Mouse (Mus musculus): ENCODE data around the gene Atrip. TPM values are rescaled to one million over a fixed set of nuclear protein-coding genes. Genes with fewer than 3 reads are reported as not detected.
A peak's percentile ranks its signal among the peaks of the same experiment; 100 is the strongest.

Gene Atrip
- total RNA-seq, 2 experiments from 2014 or later = 8.0 to 8.5 TPM

DNA sequence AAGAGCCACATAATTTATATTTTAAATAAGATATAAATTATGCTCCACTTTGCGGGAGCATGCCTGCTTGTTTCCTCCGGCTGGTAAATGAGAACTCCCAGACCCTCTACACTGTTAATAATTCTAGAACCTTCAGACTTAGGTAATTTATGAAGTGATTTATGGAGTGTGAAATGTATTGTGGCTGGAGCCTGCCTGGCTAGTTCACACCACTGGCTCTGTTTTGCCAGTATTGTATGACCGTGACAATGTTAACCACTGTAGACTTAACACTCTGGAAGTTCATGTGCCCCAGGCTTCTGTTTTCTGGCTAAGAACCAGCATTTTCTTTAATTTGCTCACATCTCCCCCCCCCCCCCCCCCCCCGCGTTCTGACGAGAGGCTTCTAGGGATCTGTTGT lies 33.4 kb upstream of the Atrip start:
- DNase-seq = no peak
- Histone ChIP-seq H3K4me3 (no peak overlapping the region), H3K27ac (no peak overlapping the region)
- intact Hi-C loops (cut with DNase I) = no loop called here
- no peak for TF ChIP-seq CTCF (IDR thresholded peaks at IDR 0.05)

- intact Hi-C loops (cut with DNase I) = no loop called here
These were observed 31.7 kb upstream of the Atrip start for GRCm38 (mm10) chr9:109105648-109106047.

DNA sequence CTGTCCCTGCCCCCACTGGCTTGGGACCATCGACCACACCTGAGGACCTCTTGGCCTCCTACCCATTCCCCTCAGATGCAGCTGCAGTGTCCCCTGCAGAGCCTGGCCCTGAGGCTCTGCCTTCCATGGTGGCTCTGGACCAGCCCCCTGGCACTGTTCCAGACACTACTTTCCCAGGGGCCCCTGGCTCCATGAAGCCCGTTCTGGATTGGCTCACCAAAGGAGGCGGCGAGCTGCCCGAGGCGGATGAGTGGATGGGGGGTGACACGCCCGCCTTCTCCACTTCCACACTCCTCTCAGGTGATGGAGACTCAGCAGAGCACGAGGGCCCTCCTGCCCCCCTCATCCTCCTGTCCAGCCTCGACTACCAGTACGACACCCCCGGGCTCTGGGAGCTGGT lies 31.1 kb upstream of the Atrip start:
- no peak overlapping the region for H3K4me3 ChIP-seq
- peak; percentile 22 for DNase-seq
- H3K27ac ChIP-seq = no peak overlapping the region
- intact Hi-C loops (cut with DNase I) = no loop called here
- TF ChIP-seq CTCF (IDR thresholded peaks at IDR 0.05) = no peak

More at GRCm38 (mm10) chr9:109105648-109106047, 31.7 kb upstream of the Atrip start:
- no peak overlapping the region for H3K4me3 ChIP-seq
- no peak overlapping the region for H3K27ac ChIP-seq
- DNase-seq = peak; percentile 15
- TF ChIP-seq CTCF (IDR thresholded peaks at IDR 0.05) = no peak

GRCm38 (mm10) chr9:109104083-109104482 lies 30.2 kb upstream of the Atrip start:
- no peak for DNase-seq
- intact Hi-C loops (cut with DNase I) = no loop called here
- no peak for TF ChIP-seq CTCF (IDR thresholded peaks at IDR 0.05)
- Histone ChIP-seq H3K4me3 (no peak overlapping the region), H3K27ac (no peak overlapping the region)

- DNase-seq = no peak
- intact Hi-C loops (cut with DNase I) = no loop called here
- Histone ChIP-seq H3K4me3 (no peak overlapping the region), H3K27ac (no peak overlapping the region)
- TF ChIP-seq CTCF (IDR thresholded peaks at IDR 0.05) = no peak
These were observed 29.3 kb upstream of the Atrip start for GRCm38 (mm10) chr9:109103250-109103649.

DNA sequence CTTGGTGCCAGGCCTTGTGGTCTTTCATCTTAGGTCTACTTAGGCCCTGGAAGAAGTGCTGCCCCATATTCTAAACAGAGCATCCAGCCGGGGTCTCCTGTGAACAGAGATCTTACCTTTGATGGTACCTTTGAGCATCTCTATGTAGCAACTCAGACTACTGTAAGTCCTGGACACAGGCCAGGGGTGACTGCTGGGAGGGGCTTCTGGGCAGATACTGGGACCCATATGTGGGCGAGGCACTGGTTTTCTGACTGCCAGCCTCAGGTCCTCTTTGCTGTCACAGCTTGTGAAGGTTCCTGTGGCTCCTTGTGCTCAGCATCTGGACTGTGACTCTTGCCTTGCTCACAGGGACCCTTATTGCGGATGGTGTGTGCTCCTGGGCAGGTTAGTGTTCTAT lies 28.6 kb upstream of the Atrip start:
- no peak for TF ChIP-seq CTCF (IDR thresholded peaks at IDR 0.05)
- no peak for DNase-seq
- H3K27ac ChIP-seq = no peak overlapping the region

DNA sequence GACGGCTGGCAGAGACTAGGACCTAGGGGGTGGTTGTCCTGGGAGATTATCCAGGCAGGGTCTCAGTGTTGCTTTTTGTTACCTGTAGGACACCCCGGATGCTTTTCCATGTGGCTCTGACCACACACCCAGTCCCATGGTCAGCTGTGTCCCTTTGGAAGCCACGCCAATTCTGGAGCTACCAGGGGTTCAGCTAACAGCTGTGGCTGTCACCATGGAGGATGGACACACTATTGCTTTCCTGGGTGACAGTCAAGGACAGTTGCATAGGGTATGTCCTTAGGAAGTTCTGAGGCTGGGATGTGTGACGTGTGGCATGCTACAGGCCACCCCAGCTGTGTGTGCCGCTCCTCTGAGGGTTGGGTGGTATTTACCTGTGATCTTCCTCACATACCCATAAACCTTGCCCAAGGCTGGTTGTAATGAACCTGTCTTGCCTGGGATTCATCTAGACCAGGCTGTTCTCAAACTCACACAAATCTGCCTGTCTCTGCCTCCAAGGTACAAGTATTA lies 28.1 kb upstream of the Atrip start:
- Histone ChIP-seq H3K27ac (no peak overlapping the region), H3K4me3 (no peak overlapping the region)
- intact Hi-C loops (cut with DNase I) = no loop called here
- TF ChIP-seq CTCF (IDR thresholded peaks at IDR 0.05) = no peak
- DNase-seq = no peak

More for the DNA sequence above, 28.6 kb upstream of the Atrip start:
- no peak overlapping the region for H3K4me3 ChIP-seq
- intact Hi-C loops (cut with DNase I) = no loop called here

GRCm38 (mm10) chr9:109100307-109100928 lies 26.5 kb upstream of the Atrip start:
- no peak for TF ChIP-seq CTCF (IDR thresholded peaks at IDR 0.05)
- no peak overlapping the region for H3K27ac ChIP-seq
- no peak for DNase-seq
- intact Hi-C loops (cut with DNase I) = no loop called here
- no peak overlapping the region for H3K4me3 ChIP-seq

GRCm38 (mm10) chr9:109098969-109099368 lies 25.0 kb upstream of the Atrip start:
- Histone ChIP-seq H3K4me3 (peak overlapping the region; percentile 19), H3K27ac (peak overlapping the region; percentile 80)
- peak; percentile 46 for DNase-seq
- intact Hi-C loops (cut with DNase I) = no loop called here
- no peak for TF ChIP-seq CTCF (IDR thresholded peaks at IDR 0.05)

DNA sequence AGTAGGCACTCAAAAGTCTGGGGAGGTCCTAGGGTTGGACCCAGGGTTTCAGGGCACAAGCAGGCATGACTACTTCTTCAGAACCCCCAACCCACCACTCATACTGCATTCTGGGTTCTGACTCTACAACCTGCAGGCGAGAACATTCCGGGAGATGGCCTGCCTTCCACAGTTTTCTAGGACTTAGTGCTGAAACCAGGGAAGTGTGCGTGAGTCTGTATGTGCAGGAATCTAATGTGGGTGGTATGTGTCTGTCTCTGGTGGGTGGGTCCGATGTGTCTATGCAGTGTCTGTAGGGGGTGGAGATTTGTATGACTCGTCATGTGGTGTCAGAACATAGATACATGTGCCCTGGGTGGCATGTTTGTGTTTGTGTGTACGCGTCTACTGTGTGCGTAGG lies 24.4 kb upstream of the Atrip start:
- no peak for TF ChIP-seq CTCF (IDR thresholded peaks at IDR 0.05)
- H3K4me3 ChIP-seq = peak overlapping the region; percentile 19; the same call in 1 of the 2 replicates
- no peak for DNase-seq
- peak overlapping the region; percentile 80 for H3K27ac ChIP-seq
- intact Hi-C loops (cut with DNase I) = no loop called here

DNA sequence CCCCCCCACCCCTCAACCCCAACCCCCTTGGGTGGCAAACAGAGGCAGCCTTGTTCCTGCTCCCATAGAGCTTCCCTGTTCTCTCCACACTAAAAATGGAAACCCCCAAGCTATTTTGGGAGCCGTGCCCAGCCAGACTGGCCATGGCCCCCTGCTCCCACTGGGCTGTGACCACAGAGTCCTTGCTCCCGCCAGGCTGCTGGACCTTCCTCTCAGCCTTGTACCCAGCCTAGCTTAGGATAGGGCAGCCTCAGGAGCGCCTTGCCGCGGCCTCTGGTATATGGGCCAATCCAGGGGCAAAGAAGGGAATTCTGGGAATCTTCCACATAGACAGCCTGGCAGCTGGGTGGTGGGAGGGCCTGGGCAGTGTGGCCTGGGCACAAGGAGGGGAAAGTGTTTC lies 23.9 kb upstream of the Atrip start:
- no peak for DNase-seq
- Histone ChIP-seq H3K27ac (peak overlapping the region; percentile 80), H3K4me3 (no peak overlapping the region)
- no peak for TF ChIP-seq CTCF (IDR thresholded peaks at IDR 0.05)
- intact Hi-C loops (cut with DNase I) = no loop called here

- H3K27ac ChIP-seq = peak overlapping the region; percentile 80
- intact Hi-C loops (cut with DNase I) = no loop called here
- no peak for TF ChIP-seq CTCF (IDR thresholded peaks at IDR 0.05)
- no peak for DNase-seq
- H3K4me3 ChIP-seq = peak overlapping the region; percentile 87; the same call in 1 of the 2 replicates
These were observed 23.4 kb upstream of the Atrip start for GRCm38 (mm10) chr9:109097291-109097690.

GRCm38 (mm10) chr9:109096856-109097255 lies 22.9 kb upstream of the Atrip start:
- intact Hi-C loops (cut with DNase I) = no loop called here
- Histone ChIP-seq H3K27ac (peak overlapping the region; percentile 80), H3K4me3 (peak overlapping the region; percentile 87)
- no peak for DNase-seq
- no peak for TF ChIP-seq CTCF (IDR thresholded peaks at IDR 0.05)

DNA sequence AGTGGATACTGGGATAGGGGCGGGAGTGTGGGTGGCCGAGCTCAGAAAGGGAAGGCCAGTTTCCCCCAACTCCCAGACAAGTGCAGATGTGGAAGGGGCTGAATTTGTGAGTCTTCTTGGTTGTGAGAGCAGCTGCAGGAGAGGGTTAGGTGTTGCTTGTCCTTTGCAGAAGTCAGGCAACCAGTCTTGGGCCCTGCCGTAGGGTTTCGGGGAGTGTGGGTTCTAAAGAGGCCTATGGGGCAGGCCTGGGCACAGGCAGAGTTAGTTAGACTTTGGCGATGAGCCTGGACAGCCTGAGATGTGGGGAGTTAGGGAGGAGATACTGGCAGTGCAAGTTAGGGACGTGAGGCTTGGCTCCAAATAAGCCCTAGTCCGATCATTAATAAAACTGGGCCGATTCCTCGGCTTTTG lies 22.3 kb upstream of the Atrip start:
- no peak for DNase-seq

More for the DNA sequence above, 22.3 kb upstream of the Atrip start:
- no peak for TF ChIP-seq CTCF (IDR thresholded peaks at IDR 0.05)
- Histone ChIP-seq H3K27ac (peak overlapping the region; percentile 80), H3K4me3 (peak overlapping the region; percentile 87)
- intact Hi-C loops (cut with DNase I) = no loop called here

Data from gastrocnemius, adult 2 months (tissue).